Mouse (Mus musculus) kidney, adult 8-10 months (tissue): ENCODE measurements at regions not wholly inside any gene's neighbourhood (a gene's known extent, or its start where the extent isn't known, plus 50 kb on each side); places are given as distances from the start of the nearest gene placed in this dataset.

Source experiments
- DNase-seq, 2 experiments: peaks; one replicate each; pipeline ENCODE4 v3.0.0; 2022

- no peak for DNase-seq
These were observed 107.5 kb upstream of the Syt13 start for GRCm38 (mm10) chr2:92807404-92807803.

- no peak for DNase-seq
These were observed 106.8 kb upstream of the Syt13 start for GRCm38 (mm10) chr2:92808121-92808520.

GRCm38 (mm10) chr2:92809226-92809625 lies 105.7 kb upstream of the Syt13 start:
- DNase-seq = no peak

- DNase-seq = no peak
These were observed 105.1 kb upstream of the Syt13 start for GRCm38 (mm10) chr2:92809681-92810323.

GRCm38 (mm10) chr2:92810956-92811355 lies 103.9 kb upstream of the Syt13 start:
- DNase-seq = peak in 1 of 2 experiments; percentile 59

GRCm38 (mm10) chr2:92813028-92813427 lies 101.9 kb upstream of the Syt13 start:
- no peak for DNase-seq

- no peak for DNase-seq
These were observed 95.3 kb upstream of the Syt13 start for GRCm38 (mm10) chr2:92819586-92819985.

GRCm38 (mm10) chr2:92824325-92824724 lies 90.6 kb upstream of the Syt13 start:
- DNase-seq = no peak

DNA sequence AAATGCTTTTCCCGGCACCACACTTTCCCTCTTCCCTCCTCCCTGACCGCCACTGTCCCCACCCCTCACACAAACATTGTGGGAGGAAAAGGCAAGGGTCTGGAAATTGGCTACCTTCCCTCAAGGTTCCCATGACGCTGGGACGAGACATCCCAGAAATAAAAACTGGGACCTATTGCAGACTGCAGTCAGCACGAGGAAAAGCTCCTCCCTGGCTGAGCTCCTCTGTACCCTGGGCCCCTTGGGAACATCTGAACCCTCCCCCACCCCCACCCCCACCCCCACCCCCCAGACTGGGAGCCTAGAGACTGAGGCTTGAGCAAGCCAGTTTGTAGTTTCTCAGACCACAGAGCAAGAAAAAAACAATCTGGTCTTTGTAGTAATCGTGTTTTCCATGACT lies 89.5 kb upstream of the Syt13 start:
- DNase-seq = no peak

- no peak for DNase-seq
These were observed 84.8 kb upstream of the Syt13 start for GRCm38 (mm10) chr2:92830134-92830533.

DNA sequence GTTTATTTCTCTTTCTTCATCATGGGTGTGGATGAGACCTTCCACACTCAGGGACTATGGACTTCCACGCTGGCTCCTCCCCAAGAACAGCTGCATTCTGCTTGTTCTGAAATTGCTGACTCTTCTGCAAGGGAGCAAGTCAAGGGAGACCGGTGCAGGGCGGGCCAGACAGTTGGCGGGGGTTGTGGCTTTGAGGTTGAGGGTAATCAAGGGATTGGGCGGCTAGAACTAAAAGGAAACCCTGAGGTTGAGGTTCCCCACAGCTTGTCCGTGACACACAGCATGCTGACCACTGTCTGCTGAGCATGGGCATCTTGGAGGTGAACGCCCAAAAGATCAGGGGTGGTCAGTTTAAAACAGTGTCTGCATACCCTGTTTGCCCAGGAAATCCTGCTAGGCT lies 83.1 kb upstream of the Syt13 start:
- peak; percentile 49 to 61 for DNase-seq

GRCm38 (mm10) chr2:92836203-92836602 lies 78.7 kb upstream of the Syt13 start:
- DNase-seq = no peak

- DNase-seq = no peak
These were observed 76.9 kb upstream of the Syt13 start for GRCm38 (mm10) chr2:92838012-92838411.

DNA sequence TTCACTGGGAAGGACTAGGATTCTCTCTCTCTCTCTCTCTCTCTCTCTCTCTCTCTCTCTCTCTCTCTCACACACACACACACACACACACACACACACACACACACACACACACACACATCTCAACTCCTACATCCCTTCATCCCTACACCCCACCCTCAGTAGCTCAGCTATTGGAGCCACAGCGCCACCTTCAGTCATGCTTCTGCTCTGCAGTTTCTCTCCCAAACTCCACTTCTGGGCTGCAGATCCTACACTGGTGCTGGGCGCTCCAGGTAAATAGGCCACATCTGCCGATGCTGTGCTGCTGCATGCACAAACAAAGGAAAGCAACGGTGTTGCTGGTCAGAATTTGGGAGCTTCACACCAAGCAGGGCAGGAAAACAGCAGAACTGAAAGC lies 74.9 kb upstream of the Syt13 start:
- peak in 1 of 2 experiments; percentile 24 for DNase-seq

GRCm38 (mm10) chr2:92841626-92842025 lies 73.3 kb upstream of the Syt13 start:
- peak; percentile 16 to 26 for DNase-seq

- peak; percentile 27 to 36 for DNase-seq
These were observed 69.7 kb upstream of the Syt13 start for GRCm38 (mm10) chr2:92845061-92845769.

DNA sequence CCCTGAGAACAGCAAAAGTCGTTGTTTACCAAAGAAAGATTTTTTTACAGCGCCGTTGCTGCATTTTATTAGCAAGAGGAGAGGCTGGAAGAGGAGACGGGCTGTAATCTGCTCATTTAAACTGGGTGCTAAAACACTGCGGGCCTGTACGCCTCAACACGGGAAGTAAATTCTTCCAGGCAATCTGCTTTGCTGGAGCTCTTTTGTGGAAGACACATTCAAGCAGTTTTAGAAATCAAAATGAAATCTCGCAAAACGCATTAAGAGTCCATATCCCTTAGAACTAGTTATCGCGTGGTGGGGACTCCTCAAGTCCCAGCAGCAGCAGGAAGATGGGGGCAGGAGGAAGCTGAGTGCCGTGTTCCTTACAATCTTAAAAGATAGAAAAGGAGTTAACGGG lies 65.9 kb upstream of the Syt13 start:
- no peak for DNase-seq

DNA sequence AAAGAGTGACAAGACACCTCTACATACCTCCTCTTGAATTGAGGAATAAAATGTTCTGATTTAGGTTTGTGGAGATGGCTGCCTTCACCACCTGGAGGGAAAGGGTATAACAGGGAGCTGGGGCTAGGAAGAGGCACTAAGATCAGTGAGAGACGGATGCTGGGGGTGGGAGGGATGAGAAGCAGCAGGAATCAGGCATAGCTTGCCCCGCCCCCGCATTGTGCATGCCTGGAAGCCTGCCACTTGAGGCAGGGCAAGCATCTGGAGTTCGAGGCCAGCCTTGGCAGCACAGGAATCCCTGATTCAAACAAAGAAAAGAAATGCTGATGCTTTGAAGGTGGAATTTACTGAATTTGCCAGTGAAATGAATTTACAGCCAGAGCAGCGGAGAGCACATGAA lies 63.6 kb upstream of the Syt13 start:
- DNase-seq = no peak

- no peak for DNase-seq
These were observed 61.7 kb upstream of the Syt13 start for GRCm38 (mm10) chr2:92853175-92853574.

GRCm38 (mm10) chr2:92854331-92854730 lies 60.6 kb upstream of the Syt13 start:
- DNase-seq = no peak

DNA sequence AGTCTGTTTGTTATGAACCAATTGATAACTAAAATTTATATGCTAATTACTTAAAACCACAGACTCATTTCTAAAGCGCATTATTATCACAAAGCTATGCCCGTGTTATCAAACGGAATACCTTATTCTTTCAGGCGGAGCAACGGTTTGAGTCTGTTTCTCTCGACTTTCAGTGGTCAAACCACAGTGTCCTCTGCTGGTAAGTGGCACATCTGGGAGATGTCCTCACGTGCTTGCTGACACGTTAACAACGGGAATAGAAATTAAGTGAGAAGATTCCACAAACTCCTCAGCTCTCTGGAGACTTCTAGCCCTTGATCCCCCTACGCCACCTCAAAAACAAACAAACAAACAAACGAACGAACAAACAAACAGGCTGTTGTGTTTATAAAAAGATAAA lies 58.9 kb upstream of the Syt13 start:
- no peak for DNase-seq

DNA sequence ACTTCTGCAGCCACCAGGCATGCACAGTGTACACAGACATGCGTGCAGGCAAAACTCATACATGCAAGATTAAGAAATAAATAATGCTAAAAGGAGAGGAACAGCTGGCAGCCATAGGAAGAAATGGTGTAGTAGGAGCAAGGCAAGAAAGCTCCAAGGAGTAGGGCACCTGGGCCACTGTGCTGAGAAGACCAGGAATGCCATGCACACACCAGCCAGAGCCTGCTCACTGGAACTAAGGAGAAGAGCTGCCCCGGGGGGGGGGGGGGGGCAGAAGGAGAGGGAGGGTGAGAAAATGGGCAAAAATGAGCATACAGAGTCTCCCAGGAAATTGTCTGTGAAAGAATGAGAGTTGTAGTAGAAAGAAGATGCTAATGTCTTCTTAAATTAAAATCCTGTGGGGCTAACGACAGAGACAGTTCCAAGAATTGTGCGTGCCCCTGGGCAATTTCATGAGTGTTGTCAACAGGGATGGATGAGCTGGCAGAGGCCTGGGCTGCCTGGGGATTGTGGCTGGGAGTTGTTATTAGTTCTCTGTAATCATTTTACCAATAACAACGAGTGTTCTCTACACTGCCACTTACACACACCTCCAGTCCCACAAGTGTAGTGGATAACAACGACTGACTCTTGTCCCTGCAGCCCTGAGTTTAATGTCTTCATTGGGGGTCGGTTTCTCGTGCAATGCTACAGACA lies 54.2 kb upstream of the Syt13 start:
- no peak for DNase-seq
